Mouse (Mus musculus): ENCODE measurements around the gene Prkn.

- no peak for TF ChIP-seq EP300 (IDR thresholded peaks at IDR 0.05; ENCODE audit: low read depth)
- TF ChIP-seq CTCF (IDR thresholded peaks at IDR 0.05; ENCODE audit: low read depth) = no peak
These were observed 1070.6 kb downstream of the Prkn start for GRCm38 (mm10) chr17:11910668-11911398.
